Mouse (Mus musculus): ENCODE results near the gene Npc2. TPM values are rescaled to one million over a fixed set of nuclear protein-coding genes. Genes with fewer than 3 reads are reported as not detected.
A peak's percentile ranks its signal among the peaks of the same experiment; 100 is the strongest.

Gene Npc2
- polyA plus RNA-seq, 1 experiment from 2014 or later: 29.7 TPM

DNA sequence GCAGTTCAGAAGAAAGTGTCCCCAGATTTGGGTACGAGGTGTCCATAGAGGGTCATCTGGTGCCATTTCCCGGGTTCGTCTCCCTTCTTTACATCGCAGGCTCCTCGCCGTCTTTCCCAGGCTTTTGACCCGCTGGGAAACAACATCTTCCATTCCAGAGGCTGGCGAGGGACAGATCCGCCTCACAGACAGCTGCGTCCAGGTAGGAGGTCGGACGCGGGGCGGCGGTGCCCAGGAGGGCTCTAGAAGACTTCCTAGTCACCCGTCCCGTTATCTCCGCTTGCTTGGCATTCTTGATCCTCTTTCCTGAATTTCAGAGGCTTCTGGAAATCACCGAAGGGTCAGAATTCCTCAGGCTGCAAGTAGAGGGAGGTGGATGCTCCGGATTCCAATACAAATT is 524 bp upstream of the Npc2 start:
- Histone ChIP-seq H3K4me3 (ENCODE audit: low read depth, low read length) (peak overlapping the region; percentile 95), H3K4me1 (ENCODE audit: insufficient read depth) (peaks cover 43% of the 10 kb centered on the region), H3K9me3 (ENCODE audit: low read length) (no peaks in the 10 kb centered on the region), H3K4me2 (ENCODE audit: low read depth, low read length) (peak overlapping the region; percentile 84), H3K27ac (ENCODE audit: low read depth) (peak overlapping the region; percentile 97), H3K9ac (replicated peaks) (peak overlapping the region; percentile 90), H3K27me3 (ENCODE audit: insufficient read depth, low read length) (no peaks in the 10 kb centered on the region), H3K36me3 (replicated peaks; ENCODE audit: insufficient read depth, low read length) (peaks cover 6% of the 10 kb centered on the region; the same call in 1 of the 2 replicates)
- under 1% methylated on average over 20 of the region's 20 CpGs for WGBS (ENCODE audit: insufficient replicate concordance)
- ATAC-seq (peak; percentile 3), DNase-seq (no peak)
- no peak for TF ChIP-seq EP300 (IDR thresholded peaks at IDR 0.05; ENCODE audit: low read depth)

DNA sequence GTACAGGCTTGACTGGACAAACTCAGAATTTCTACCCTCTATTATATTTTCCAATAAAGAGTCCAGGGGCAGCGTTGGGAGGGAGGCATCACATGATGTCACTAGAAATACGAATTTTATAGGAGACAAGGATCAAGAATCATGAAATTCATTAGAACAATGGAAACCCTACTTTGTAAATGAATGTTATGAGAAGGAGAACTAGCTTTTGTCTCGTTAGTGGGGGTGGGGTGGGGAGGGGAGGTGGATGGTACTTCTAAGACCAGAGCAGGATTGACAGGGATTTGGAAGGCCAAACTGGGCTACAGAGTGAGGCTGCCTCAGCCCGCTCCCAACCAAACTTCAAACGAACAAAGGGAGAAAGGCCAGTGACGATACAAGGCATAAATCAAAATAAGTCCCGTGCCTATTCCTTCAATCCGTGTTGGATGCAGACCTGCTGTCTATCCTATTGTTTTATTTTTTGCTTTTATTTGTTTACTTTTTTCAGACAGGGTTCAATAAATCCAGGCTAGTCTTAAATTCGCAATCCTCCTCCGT is 901 bp downstream of the Npc2 start:
- ATAC-seq (no peak), DNase-seq (no peak)
- WGBS (ENCODE audit: insufficient replicate concordance): 4% methylated on average over 10 of the region's 10 CpGs
- peak overlapping the region; percentile 88 for H3K9ac ChIP-seq (replicated peaks)
- peak overlapping the region; percentile 90 for H3K4me2 ChIP-seq (ENCODE audit: low read depth, low read length)
- H3K4me1 ChIP-seq (ENCODE audit: insufficient read depth): peaks cover 46% of the 10 kb centered on the region
- no peaks in the 10 kb centered on the region for H3K9me3 ChIP-seq (ENCODE audit: low read length)
- no peaks in the 10 kb centered on the region for H3K27me3 ChIP-seq (ENCODE audit: insufficient read depth, low read length)
- peak overlapping the region; percentile 95 for H3K4me3 ChIP-seq (ENCODE audit: low read depth, low read length)
- no peak for TF ChIP-seq EP300 (IDR thresholded peaks at IDR 0.05; ENCODE audit: low read depth)
- TF ChIP-seq CTCF (IDR thresholded peaks at IDR 0.05; ENCODE audit: low read depth): no peak
- peaks cover 6% of the 10 kb centered on the region; the same call in 1 of the 2 replicates for H3K36me3 ChIP-seq (replicated peaks; ENCODE audit: insufficient read depth, low read length)
- peak overlapping the region; percentile 97 for H3K27ac ChIP-seq (ENCODE audit: low read depth)

DNA sequence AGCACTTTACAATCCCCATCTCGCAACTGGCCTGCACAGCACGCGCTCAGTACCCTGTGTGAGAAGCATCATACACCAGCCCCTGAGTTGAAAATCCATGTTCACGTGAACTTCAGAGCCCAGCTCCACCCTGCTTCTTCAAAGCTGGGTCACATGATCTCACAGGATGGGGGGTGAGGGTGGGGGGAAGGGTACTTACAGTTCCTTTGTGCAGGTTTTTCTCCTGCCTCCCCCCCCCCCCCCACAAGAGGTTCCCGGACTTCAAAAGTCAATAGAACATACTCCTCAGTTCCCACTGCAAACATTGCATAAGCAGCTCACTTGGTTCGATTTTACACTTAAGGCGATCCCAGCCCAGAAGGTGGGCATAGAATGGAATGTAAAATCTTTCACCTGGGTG is 3.3 kb downstream of the Npc2 start:
- WGBS (ENCODE audit: insufficient replicate concordance): 59% methylated on average over 7 of the region's 7 CpGs
- DNase-seq: no peak
- Histone ChIP-seq H3K4me1 (ENCODE audit: insufficient read depth) (peaks cover 49% of the 10 kb centered on the region), H3K4me3 (ENCODE audit: low read depth, low read length) (no peak overlapping the region), H3K27me3 (ENCODE audit: insufficient read depth, low read length) (no peaks in the 10 kb centered on the region), H3K9me3 (ENCODE audit: low read length) (no peaks in the 10 kb centered on the region), H3K4me2 (ENCODE audit: low read depth, low read length) (no peak overlapping the region), H3K27ac (ENCODE audit: low read depth) (no peak overlapping the region), H3K9ac (replicated peaks) (no peak overlapping the region), H3K36me3 (replicated peaks; ENCODE audit: insufficient read depth, low read length) (peaks cover 14% of the 10 kb centered on the region)
- no peak for ATAC-seq
- TF ChIP-seq CTCF (IDR thresholded peaks at IDR 0.05; ENCODE audit: low read depth) (no peak), EP300 (IDR thresholded peaks at IDR 0.05; ENCODE audit: low read depth) (no peak)

DNA sequence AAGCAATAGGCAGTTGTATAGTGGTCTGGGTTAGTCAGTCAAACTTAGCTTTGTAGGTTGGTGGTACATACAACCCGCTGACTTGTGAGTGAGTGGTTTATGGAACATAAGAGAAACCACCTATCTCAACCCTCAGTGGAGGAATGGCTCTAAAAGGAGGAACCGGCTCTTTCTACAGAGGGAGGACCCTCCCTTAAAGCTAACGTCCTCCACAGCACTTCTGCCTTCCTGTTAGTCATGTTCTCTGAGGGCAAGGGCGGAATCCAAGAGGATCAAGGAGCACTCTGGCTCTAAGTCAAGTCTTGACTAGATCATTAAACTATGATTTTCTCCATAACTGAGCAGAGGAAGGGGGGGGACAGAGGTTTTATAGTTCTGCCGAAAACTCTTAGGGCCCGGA is 5.4 kb downstream of the Npc2 start:
- Histone ChIP-seq H3K4me3 (ENCODE audit: low read depth, low read length) (no peak overlapping the region), H3K27ac (ENCODE audit: low read depth) (peak overlapping the region; percentile 51; the same call in 1 of the 2 replicates)

DNA sequence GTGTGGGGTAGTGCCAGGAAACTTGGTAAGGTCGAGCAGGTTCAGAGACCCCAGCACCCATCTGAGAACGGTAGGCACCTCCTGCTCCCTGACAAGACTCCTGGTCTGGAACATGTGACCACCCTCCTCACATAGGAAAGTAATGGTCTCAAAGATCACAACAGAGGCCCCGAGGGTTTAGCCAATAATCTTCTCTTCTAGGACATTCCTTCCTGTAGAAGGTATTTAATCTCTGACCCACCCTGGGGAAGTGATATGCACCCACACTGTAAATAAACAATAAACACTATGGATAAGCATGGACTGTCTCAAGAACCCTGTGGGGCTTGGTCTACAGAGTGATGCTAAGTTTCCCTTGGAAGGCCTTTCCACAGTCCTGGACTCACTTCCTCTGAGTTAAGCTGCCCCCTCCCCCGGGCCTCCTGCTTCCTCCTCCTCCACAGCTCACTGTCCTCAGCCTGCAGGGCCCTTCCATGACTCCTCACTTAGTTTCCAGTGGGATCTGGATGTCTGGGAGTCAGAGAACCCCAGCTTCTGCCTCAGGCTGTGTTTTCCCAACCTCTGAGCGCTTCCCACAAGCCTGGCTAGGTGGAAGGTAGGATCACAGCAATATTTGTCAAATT is 6.7 kb downstream of the Npc2 start:
- H3K9ac ChIP-seq (replicated peaks): no peak overlapping the region
- no peak for DNase-seq
- no peaks in the 10 kb centered on the region for H3K9me3 ChIP-seq (ENCODE audit: low read length)
- TF ChIP-seq CTCF (IDR thresholded peaks at IDR 0.05; ENCODE audit: low read depth): no peak
- no peak for TF ChIP-seq EP300 (IDR thresholded peaks at IDR 0.05; ENCODE audit: low read depth)
- H3K27ac ChIP-seq (ENCODE audit: low read depth): no peak overlapping the region
- WGBS (ENCODE audit: insufficient replicate concordance): 69% methylated on average over 5 of the region's 5 CpGs
- ATAC-seq: no peak
- no peak overlapping the region for H3K4me3 ChIP-seq (ENCODE audit: low read depth, low read length)
- peaks cover 32% of the 10 kb centered on the region for H3K4me1 ChIP-seq (ENCODE audit: insufficient read depth)
- no peak overlapping the region for H3K4me2 ChIP-seq (ENCODE audit: low read depth, low read length)
- no peaks in the 10 kb centered on the region for H3K27me3 ChIP-seq (ENCODE audit: insufficient read depth, low read length)
- H3K36me3 ChIP-seq (replicated peaks; ENCODE audit: insufficient read depth, low read length): peaks cover 27% of the 10 kb centered on the region

More for the DNA sequence above, 5.4 kb downstream of the Npc2 start:
- ATAC-seq (no peak), DNase-seq (no peak)
- Histone ChIP-seq H3K36me3 (replicated peaks; ENCODE audit: insufficient read depth, low read length) (peaks cover 27% of the 10 kb centered on the region), H3K9me3 (ENCODE audit: low read length) (no peaks in the 10 kb centered on the region), H3K9ac (replicated peaks) (no peak overlapping the region), H3K4me1 (ENCODE audit: insufficient read depth) (peaks cover 37% of the 10 kb centered on the region), H3K4me2 (ENCODE audit: low read depth, low read length) (no peak overlapping the region), H3K27me3 (ENCODE audit: insufficient read depth, low read length) (no peaks in the 10 kb centered on the region)
- 64% methylated on average over 6 of the region's 6 CpGs for WGBS (ENCODE audit: insufficient replicate concordance)
- TF ChIP-seq CTCF (IDR thresholded peaks at IDR 0.05; ENCODE audit: low read depth): no peak
- no peak for TF ChIP-seq EP300 (IDR thresholded peaks at IDR 0.05; ENCODE audit: low read depth)

DNA sequence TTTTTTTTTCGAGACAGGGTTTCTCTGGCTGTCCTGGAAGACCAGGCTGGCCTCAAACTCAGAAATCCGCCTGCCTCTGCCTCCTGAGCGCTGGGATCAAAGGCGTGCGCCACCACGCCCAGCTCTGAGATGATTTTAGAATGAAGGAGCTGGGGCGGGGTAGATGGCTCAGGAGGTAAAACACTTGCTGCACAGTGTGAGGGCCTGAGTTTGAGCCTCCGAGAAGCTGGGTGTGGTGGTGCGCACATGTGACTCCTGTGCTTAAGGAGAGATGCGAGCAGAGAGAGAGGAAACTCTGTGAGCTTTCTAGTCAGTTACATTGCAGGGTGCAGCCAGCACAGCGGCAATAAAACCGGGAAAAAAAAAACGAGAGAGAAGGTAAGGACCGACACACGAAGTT is 7.4 kb downstream of the Npc2 start:
- DNase-seq (no peak), ATAC-seq (no peak)
- H3K4me3 ChIP-seq (ENCODE audit: low read depth, low read length): no peak overlapping the region
- 86% methylated on average over 15 of the region's 15 CpGs for WGBS (ENCODE audit: insufficient replicate concordance)
- H3K36me3 ChIP-seq (replicated peaks; ENCODE audit: insufficient read depth, low read length): peaks cover 29% of the 10 kb centered on the region
- H3K27me3 ChIP-seq (ENCODE audit: insufficient read depth, low read length): no peaks in the 10 kb centered on the region
- no peak overlapping the region for H3K9ac ChIP-seq (replicated peaks)
- no peak overlapping the region for H3K4me2 ChIP-seq (ENCODE audit: low read depth, low read length)
- no peaks in the 10 kb centered on the region for H3K9me3 ChIP-seq (ENCODE audit: low read length)
- no peak overlapping the region for H3K27ac ChIP-seq (ENCODE audit: low read depth)
- no peak for TF ChIP-seq EP300 (IDR thresholded peaks at IDR 0.05; ENCODE audit: low read depth)
- no peak for TF ChIP-seq CTCF (IDR thresholded peaks at IDR 0.05; ENCODE audit: low read depth)
- peaks cover 25% of the 10 kb centered on the region for H3K4me1 ChIP-seq (ENCODE audit: insufficient read depth)
